Mouse (Mus musculus) stomach, embryonic 14.5 days (tissue): ENCODE measurements around the gene Atp6v1g1. TPM values are rescaled to one million over a fixed set of nuclear protein-coding genes. Genes with fewer than 3 reads are reported as not detected.
A peak's percentile ranks its signal among the peaks of the same experiment; 100 is the strongest.

Source experiments
- ATAC-seq: fragments of 200-750 bp; cut with Nextera tagmentation; 2 replicates; pipeline ENCODE4 v1.8.0; 2017; ENCODE audit warnings: low read depth, moderate TSS enrichment; ENCODE audit not compliant: insufficient number of reproducible peaks, insufficient read depth, low FRiP score
- H3K27ac ChIP-seq: fragments of 300-500 bp; sonication (generic); 2 replicates; pipeline ENCODE4 v1.5.1; 2014; ENCODE audit warnings: mild to moderate bottlenecking, low read length, moderate library complexity, mixed read lengths
- H3K27me3 ChIP-seq: fragments of 300-500 bp; sonication (generic); 2 replicates; pipeline ENCODE4 v1.6.1; 2014; ENCODE audit warnings: low read length, control low read depth, mixed read lengths; ENCODE audit not compliant: control insufficient read depth, insufficient read depth
- H3K36me3 ChIP-seq: fragments of 300-500 bp; sonication (generic); 2 replicates; pipeline ENCODE4 v1.6.1; 2014; ENCODE audit warnings: mild to moderate bottlenecking, control low read depth, low read length, moderate library complexity, mixed read lengths; ENCODE audit not compliant: control insufficient read depth, insufficient read depth
- H3K4me1 ChIP-seq: fragments of 300-500 bp; sonication (generic); 2 replicates; pipeline ENCODE4 v1.6.1; 2014; ENCODE audit warnings: low read length, control low read depth, mixed read lengths; ENCODE audit not compliant: control insufficient read depth, insufficient read depth
- H3K4me2 ChIP-seq: fragments of 300-500 bp; sonication (generic); replicated peaks from 2 replicates; pipeline ENCODE4 v1.6.1; 2014; ENCODE audit warnings: low read depth, low read length, control low read depth
- H3K4me3 ChIP-seq: fragments of 300-500 bp; sonication (generic); 2 replicates; pipeline ENCODE4 v1.5.1; 2014; ENCODE audit warnings: low read depth, low read length, control low read depth
- H3K9ac ChIP-seq: fragments of 300-500 bp; sonication (generic); replicated peaks from 2 replicates; pipeline ENCODE4 v1.6.1; 2014; ENCODE audit warnings: low read depth, mild to moderate bottlenecking, control low read depth, low read length, moderate library complexity, mixed read lengths
- H3K9me3 ChIP-seq: fragments of 300-500 bp; sonication (generic); 2 replicates; pipeline ENCODE4 v1.6.1; 2016; ENCODE audit warnings: low read depth, low read length, control low read depth; ENCODE audit not compliant: control insufficient read depth
- WGBS: fragments of 180-500 bp; shearing (Covaris S2); extraction: QIAGEN DNeasy Blood & Tissue Kit; methylation state at CpG from one replicate; pipeline ENCODE4 v1.1.7; 2014; 5-methylcytosine and 5-hydroxymethylcytosine counted together
- polyA plus RNA-seq: library from polyadenylated mRNA; unstranded; fragments of >200 nt; fragmentation: Nextera tagmentation; extraction: Ambion mirVana; gene quantifications from 2 replicates; pipeline ENCODE4 v1.2.1, GENCODE M21; 2014

Gene Atp6v1g1
- polyA plus RNA-seq, 1 experiment from 2014 or later = 268 TPM

DNA sequence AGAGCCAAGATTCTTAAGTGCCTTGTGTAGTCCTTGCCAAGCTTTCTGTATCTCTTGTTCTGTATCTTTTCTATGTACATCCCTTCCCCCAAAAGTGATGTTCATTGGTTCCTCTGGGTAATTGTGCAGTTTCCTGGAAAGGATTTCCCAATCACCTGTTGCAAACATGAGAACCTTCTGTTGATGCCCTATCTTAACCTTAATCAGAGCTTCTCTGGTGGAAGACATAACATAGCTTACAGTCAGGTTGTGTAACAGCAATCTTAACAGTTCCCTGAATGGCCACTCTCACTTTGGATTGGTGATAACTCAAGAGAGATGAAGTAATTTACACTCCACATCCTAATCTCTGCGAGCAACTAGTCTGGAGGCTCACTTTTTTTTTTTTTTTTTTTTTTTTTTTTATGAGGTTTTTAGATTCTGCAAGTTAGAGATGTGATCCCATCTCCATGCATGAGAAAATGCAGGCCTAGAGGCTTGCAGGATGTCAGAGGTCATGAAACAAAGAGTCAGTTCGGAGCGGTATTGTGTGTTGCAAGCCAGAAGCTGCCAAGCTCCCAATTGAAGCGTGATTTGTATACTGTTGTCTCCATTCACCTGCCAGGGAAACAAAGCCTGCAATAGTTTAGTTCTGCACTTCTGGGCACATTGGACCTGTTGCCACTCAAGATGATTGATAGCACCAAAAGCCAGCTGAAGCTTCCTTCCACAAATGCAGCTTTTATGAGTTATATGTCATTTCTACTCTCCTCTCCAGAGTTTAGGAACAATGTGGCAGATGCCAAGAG, 9.4 kb downstream of the Atp6v1g1 start:
- Histone ChIP-seq H3K9me3 (no peaks in the 10 kb centered on the region), H3K4me3 (no peak overlapping the region), H3K9ac (no peak overlapping the region), H3K36me3 (peaks cover 28% of the 10 kb centered on the region), H3K4me2 (no peak overlapping the region), H3K27me3 (no peaks in the 10 kb centered on the region), H3K4me1 (0 out of 2 replicates have a peak, but pooled peaks cover 9% of the 10 kb centered on the region), H3K27ac (no peak overlapping the region)
- 64% methylated on average over 4 of the region's 4 CpGs for WGBS
- no peak for ATAC-seq

DNA sequence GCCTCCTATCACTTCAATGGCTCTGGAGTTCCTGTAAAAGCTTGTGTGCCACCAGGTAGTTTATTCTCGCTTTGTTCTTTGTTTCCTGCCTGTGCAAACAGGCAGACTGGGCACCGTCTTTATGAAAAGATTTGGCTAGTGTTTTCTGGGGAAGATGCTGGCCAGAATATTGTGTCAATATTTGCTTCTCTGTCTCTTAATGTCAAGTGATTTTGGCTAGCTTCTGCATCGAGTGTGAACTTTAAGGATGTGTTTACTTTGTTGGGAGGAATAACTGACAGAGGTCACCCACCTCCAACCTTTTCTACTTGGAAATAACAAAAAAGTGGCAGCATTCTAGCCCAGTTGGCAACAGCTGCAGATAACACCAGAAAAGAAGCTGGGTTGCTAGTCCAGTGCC, 10.0 kb downstream of the Atp6v1g1 start:
- no peak overlapping the region for H3K4me3 ChIP-seq
- H3K36me3 ChIP-seq = peaks cover 22% of the 10 kb centered on the region
- no peaks in the 10 kb centered on the region for H3K27me3 ChIP-seq
- no peak for ATAC-seq
- no peak overlapping the region for H3K9ac ChIP-seq
- H3K4me1 ChIP-seq = 0 out of 2 replicates have a peak, but pooled peaks cover 14% of the 10 kb centered on the region
- WGBS = 42% methylated on average over 3 of the region's 3 CpGs
- H3K4me2 ChIP-seq = no peak overlapping the region
- H3K9me3 ChIP-seq = no peaks in the 10 kb centered on the region
- H3K27ac ChIP-seq = no peak overlapping the region

DNA sequence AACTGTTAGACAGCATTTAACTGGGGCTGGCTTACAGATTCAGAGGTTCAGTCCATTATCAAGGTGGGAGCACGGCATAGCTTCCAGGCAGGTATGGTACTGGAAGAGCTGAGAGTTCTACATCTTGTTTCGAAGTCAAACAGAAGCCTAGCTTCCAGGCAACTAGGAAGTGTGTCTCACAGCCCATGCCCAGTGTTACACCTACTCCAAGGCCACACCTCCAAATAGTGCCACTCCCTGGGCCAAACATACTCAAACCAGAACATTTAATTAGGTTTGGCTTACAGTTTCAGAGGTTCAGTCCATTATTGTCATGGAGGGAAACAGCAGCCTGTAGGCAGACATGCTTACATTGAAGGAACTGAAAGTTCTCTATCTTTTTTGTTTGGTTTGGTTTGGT, 10.5 kb downstream of the Atp6v1g1 start:
- 79% methylated on average over 2 of the region's 2 CpGs for WGBS
- Histone ChIP-seq H3K27ac (no peak overlapping the region), H3K4me3 (no peak overlapping the region), H3K4me1 (peaks cover 19% of the 10 kb centered on the region; the same call in 1 of the 2 replicates), H3K4me2 (no peak overlapping the region), H3K27me3 (no peaks in the 10 kb centered on the region), H3K9me3 (no peaks in the 10 kb centered on the region), H3K9ac (no peak overlapping the region), H3K36me3 (peaks cover 21% of the 10 kb centered on the region)
- no peak for ATAC-seq

DNA sequence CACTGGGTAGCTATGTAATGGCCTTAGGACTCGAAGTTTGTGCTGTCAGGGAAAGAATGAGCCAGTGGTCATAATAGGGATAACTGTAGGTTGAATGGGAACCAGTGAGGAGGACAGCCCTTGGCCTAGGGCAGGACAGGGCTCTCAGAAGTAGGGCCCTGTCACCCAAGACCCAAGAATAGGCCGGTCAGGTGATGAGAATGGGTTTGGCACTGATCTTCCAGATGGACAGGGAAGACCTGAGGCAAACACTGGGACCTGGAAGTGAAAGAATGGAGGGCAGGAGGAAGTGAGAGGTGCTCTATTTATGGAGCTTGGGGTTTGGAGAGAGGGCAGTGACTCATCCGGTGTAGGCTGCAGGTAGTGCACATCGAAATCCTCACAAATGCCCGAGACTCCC, 12.1 kb downstream of the Atp6v1g1 start:
- Histone ChIP-seq H3K36me3 (peaks cover 9% of the 10 kb centered on the region), H3K4me3 (no peak overlapping the region), H3K4me1 (peaks cover 33% of the 10 kb centered on the region), H3K4me2 (no peak overlapping the region), H3K9ac (no peak overlapping the region), H3K9me3 (no peaks in the 10 kb centered on the region), H3K27me3 (no peaks in the 10 kb centered on the region), H3K27ac (no peak overlapping the region)
- ATAC-seq = no peak
- 59% methylated on average over 5 of the region's 5 CpGs for WGBS

DNA sequence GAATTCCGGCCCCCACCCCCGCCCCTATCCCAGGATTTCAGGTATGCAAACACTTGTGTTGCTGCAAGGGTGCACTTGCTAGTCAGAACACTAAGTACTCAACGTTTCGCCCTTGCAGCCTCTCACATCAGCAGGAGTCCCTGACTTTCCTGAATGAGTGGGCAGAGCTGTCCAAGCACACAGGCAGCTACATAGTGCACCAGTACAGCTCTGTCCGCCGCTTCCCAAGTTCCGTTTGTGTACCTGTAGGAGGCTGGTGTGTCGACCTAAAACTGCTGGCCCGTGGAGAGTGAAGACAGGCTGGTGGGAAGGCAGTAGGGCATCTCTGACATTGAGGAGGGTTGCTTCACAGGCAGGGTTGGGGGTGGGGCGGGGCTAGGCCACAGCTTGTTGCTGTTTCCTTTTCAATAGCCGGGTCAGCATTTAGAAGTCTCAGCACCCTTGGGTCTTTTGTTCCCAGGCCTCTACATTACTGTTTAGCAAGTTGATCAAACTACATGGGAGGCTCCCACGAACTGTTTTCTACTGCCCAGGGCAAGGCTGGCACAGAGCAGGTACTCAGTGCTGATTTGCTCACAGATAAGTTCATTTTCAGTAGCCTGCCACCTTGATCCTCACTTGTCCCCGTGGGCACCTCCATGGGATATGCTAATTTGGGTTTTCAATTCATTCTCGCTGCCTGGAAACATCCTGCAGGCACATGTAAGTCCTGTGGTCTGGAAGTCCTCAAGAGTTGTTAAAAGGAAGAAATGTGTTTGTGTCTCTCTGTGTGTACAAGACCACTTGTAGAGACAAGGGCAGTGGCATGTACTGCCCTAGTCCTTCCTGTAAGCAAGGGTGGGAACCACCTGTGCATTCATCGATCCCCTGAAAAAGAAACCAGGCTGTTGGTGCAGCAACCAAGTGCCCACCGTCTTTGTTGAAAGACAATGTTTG, 12.8 kb downstream of the Atp6v1g1 start:
- Histone ChIP-seq H3K9ac (no peak overlapping the region), H3K27me3 (no peaks in the 10 kb centered on the region), H3K4me2 (peak overlapping the region; percentile 80; the same call in 1 of the 2 replicates), H3K4me1 (peaks cover 37% of the 10 kb centered on the region), H3K9me3 (no peaks in the 10 kb centered on the region), H3K27ac (no peak overlapping the region), H3K36me3 (peaks cover 2% of the 10 kb centered on the region; the same call in 1 of the 2 replicates), H3K4me3 (no peak overlapping the region)
- ATAC-seq = no peak
- 35% methylated on average over 16 of the region's 16 CpGs for WGBS

DNA sequence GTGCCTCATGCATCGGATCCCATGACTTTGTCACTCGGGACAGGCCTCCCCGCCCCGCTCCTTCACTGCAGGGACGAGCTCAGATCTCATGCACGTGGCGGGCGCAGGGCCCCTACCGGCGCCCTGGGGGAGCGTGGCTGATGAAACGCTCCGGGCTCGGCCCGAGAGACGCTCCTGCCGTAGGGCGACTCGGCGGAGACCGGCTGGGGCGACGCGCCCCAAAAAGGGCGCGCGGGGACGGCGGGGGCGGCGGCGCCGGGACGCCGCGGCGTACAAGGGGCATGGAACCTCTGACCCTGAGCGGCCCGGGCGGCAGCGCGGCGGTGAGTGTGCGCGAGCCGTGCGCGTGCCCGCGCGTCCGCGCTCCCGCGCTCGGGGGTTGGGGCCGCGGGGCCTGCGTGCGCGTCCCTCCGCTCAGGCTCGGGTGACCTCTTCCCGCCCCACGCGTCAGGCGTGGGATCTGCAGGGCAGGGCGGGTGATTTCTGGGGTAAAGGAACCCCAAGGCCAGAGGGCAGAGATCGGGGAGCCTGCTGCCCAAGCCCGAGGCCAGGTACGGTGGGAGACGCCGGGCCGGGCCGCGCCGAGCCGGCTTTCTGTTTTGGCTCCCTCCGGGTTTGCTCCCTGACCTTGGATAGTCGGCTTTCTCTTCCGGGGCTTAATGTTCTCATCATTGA, 14.0 kb downstream of the Atp6v1g1 start, which contains the start of gene Tmem268:
Gene Tmem268 (plus strand): TSS at position 375 of the 675 bp plus-strand sequence.
- Histone ChIP-seq H3K4me2 (peak within 1 kb of the TSS; percentile 80), H3K9ac (peak within 1 kb of the TSS; percentile 83), H3K9me3 (no peaks in the 10 kb centered on the region), H3K4me3 (peak within 1 kb of the TSS; percentile 65), H3K36me3 (no peaks in the 10 kb centered on the region), H3K27ac (no peak within 1 kb of the TSS; the same call in 1 of the 2 replicates), H3K4me1 (peaks cover 38% of the 10 kb centered on the region), H3K27me3 (no peaks in the 10 kb centered on the region)
- WGBS = under 1% methylated on average over 57 of the region's 81 CpGs
- peak; percentile 76 for ATAC-seq

DNA sequence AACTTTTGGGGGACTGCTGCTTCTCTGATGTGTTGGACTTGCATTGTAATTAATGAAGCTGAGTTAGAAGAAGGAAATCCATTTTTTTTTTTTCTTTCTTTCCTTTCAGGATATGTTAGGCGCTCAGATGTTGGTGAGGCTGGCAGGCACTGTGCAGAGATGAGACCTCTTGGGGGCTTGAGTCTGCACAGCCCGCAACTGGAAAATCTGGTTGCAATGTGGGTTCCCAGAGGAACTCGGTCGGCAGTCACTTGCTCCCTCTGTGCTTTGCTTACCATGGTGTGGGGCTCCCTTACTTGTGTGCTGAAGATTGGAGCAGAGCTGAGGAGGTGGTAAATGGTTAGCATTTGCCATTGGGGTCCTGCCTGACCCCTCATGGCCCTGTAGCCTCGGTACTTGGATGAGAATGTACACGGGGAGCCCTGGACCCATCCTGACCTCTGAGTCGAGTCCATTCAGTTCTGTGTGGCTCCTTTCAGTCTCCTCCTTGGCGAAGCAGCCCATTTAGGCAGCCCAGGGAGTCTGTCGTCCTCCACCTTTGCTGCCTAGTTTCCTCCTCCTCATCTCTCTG, 14.6 kb downstream of the Atp6v1g1 start:
- Histone ChIP-seq H3K27me3 (no peaks in the 10 kb centered on the region), H3K4me3 (peak overlapping the region; percentile 65), H3K27ac (no peak overlapping the region; the same call in 1 of the 2 replicates), H3K36me3 (no peaks in the 10 kb centered on the region), H3K4me2 (peak overlapping the region; percentile 80), H3K4me1 (peaks cover 38% of the 10 kb centered on the region), H3K9ac (peak overlapping the region; percentile 83; the same call in 1 of the 2 replicates), H3K9me3 (no peaks in the 10 kb centered on the region)
- 34% methylated on average over 9 of the region's 9 CpGs for WGBS
- ATAC-seq = peak; percentile 14; the same call in 1 of the 2 replicates
